Mouse (Mus musculus) urinary bladder, adult 18-20 months (tissue): ENCODE measurements around the gene Clasp1.
"Not testable (repeated sequence)": the region's sequence is repeated elsewhere in the genome, so short reads cannot be mapped to it uniquely, and the experiment has no call there.

Source experiments
- DNase-seq, 2 experiments: peaks; one replicate each; pipeline ENCODE4 v3.0.0; 2022; ENCODE audit warnings: low spot score in 2 of 2, mixed read lengths in 2 of 2

The Clasp1 gene

GRCm38 (mm10) chr1:118581179-118581578, 192.3 kb downstream of the Clasp1 start:
- no peak for DNase-seq

- no peak for DNase-seq
Measured at GRCm38 (mm10) chr1:118589721-118590120, 200.9 kb downstream of the Clasp1 start.

GRCm38 (mm10) chr1:118592933-118593332, 204.1 kb downstream of the Clasp1 start:
- DNase-seq: no peak

- no peak for DNase-seq
Measured at GRCm38 (mm10) chr1:118595395-118595794, 206.5 kb downstream of the Clasp1 start.

- DNase-seq: no peak
Measured at GRCm38 (mm10) chr1:118597475-118598213, 208.8 kb downstream of the Clasp1 start.

- no peak for DNase-seq
Measured at GRCm38 (mm10) chr1:118598339-118598738, 209.5 kb downstream of the Clasp1 start.

GRCm38 (mm10) chr1:118613631-118614183, 224.8 kb downstream of the Clasp1 start:
- DNase-seq: no peak

GRCm38 (mm10) chr1:118621055-118621454, 232.2 kb downstream of the Clasp1 start:
- not testable (repeated sequence) for DNase-seq

GRCm38 (mm10) chr1:118622857-118623256, 234.0 kb downstream of the Clasp1 start:
- DNase-seq: peak in 1 of 2 experiments; percentile 43

- DNase-seq: no peak
Measured at GRCm38 (mm10) chr1:118625461-118625860, 236.6 kb downstream of the Clasp1 start.

GRCm38 (mm10) chr1:118625921-118626320, 237.1 kb downstream of the Clasp1 start:
- DNase-seq: no peak

GRCm38 (mm10) chr1:118626452-118626851, 237.6 kb downstream of the Clasp1 start:
- no peak for DNase-seq

GRCm38 (mm10) chr1:118627781-118628464, 239.1 kb downstream of the Clasp1 start, which contains the start of gene Tfcp2l1:
Gene Tfcp2l1 (plus strand): TSS chr1:118627945.
- DNase-seq: peak; percentile 83 to 92

- no peak for DNase-seq
Measured at GRCm38 (mm10) chr1:118633415-118633980, 244.6 kb downstream of the Clasp1 start.

- DNase-seq: no peak
Measured at GRCm38 (mm10) chr1:118642296-118642999, 253.6 kb downstream of the Clasp1 start.

- no peak for DNase-seq
Measured at GRCm38 (mm10) chr1:118643138-118643979, 254.5 kb downstream of the Clasp1 start.

- DNase-seq: no peak
Measured at GRCm38 (mm10) chr1:118645701-118646100, 256.8 kb downstream of the Clasp1 start.

- DNase-seq: no peak
Measured at GRCm38 (mm10) chr1:118648015-118648414, 259.2 kb downstream of the Clasp1 start.

- peak; percentile 36 to 51 for DNase-seq
Measured at GRCm38 (mm10) chr1:118649933-118650770, 261.3 kb downstream of the Clasp1 start.

- no peak for DNase-seq
Measured at GRCm38 (mm10) chr1:118650771-118651080, 261.9 kb downstream of the Clasp1 start.
